Mouse (Mus musculus) layer of hippocampus, adult 11-12 months (tissue): ENCODE measurements around the gene 6430628N08Rik.

Experiments used
- DNase-seq: peaks from one replicate; pipeline ENCODE4 v3.0.0; 2022; ENCODE audit warnings: low spot score

Gene 6430628N08Rik

DNA sequence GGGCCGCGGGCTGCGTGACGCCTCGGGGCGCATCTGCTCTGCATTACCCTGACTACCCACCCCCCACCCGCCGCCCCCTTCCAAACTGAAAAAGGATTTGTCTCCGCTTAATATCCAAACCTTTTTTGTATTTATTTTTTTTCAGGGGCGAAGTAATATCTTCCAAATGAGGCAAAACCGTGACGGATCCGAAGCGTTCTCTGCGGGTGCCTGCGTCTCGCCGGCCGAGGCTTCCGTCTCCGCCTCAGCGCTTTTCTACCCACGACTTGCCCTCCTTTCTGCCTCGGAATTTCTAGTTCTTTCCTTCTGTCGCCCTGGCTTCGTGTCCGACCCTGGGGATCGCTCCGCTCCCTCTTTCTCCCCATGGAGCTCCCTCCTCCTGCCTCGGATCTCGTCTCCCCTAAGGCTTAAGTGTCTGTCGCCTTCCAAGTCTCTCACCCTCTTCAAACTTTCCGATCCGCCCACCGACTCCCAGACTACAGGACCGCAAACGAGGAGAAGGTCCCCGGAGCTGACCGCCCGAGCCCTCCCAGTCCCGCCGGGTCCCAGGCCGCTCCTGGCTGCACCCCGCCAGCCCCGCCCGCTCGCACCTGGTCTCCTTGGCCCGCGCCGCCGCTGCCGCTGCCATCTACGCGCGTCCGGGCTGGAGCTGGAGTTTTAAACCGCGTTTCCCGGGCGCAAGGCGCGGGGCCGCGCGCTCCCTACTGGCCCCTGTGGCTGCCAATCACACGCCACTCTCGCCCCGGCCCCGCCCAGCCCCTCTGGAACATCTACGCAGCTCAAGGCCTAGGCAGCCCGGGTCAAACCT, 49.0 kb downstream of the 6430628N08Rik start, which contains the start of gene Dmbx1:
Gene Dmbx1 (minus strand): TSS at position 632 of the 808 bp plus-strand sequence.
- no peak for DNase-seq

DNA sequence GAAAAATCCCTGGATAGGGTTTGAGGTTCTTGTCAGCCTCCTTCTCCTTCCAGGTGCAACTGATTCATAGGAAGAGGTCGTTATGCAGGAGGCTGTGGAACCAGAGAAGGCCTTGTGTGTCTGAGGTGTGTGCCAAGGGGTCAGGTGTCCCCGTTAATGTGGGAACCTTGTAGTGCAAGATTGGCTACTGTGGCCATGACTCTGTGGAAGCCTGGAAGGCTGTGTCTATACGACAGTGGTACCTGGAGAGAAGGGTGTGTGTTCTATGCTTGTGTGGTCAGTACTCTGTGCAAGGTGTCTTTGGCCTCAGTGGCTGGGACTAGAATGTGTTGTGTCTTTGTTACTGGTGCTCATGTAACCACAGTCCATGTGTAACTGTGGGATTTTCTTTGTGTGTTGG, 50.2 kb downstream of the 6430628N08Rik start:
- DNase-seq: no peak

- DNase-seq: no peak
Measured at GRCm38 (mm10) chr4:115941242-115941820, 50.9 kb downstream of the 6430628N08Rik start.

- DNase-seq: no peak
Measured at GRCm38 (mm10) chr4:115943669-115944314, 53.3 kb downstream of the 6430628N08Rik start.
